Comparison of ENCODE assay signal across 10 mouse cellular contexts in genomic region chr16:26082831-26083230, GRCm38 (mm10). TPM values are rescaled to one million over a fixed set of nuclear protein-coding genes. Genes with fewer than 3 reads are reported as not detected.
DNase-seq lines count a peak whose midpoint lies in the region; ATAC-seq and TF ChIP-seq lines count a peak whose summit lies in the region.
"Had no signal": no experiment of that assay in that cellular context is flagged by ENCODE, and none has a peak within 500 bp of the region (broad histone marks: within the 10 kb centered on the region; RNA-seq: fewer than 3 reads in every experiment).

No protein-coding gene starts in this region.

- peak; percentile 9 for DNase-seq in hindbrain, postnatal 0 days (ENCODE audit: low spot score)
- DNase-seq in hindbrain, embryonic 11.5 days (ENCODE audit: low spot score), result no peak
- peak; percentile 86 for DNase-seq in Patski (ENCODE audit: low read depth, low spot score)
- DNase-seq in heart, embryonic 10.5 days (ENCODE audit: low spot score), result peak; percentile 79
- DNase-seq in left cerebral cortex, adult 8-10 months (ENCODE audit: low spot score in 2 of 2), result no peak
- DNase-seq in midbrain, embryonic 11.5 days (ENCODE audit: low spot score, missing footprints), result no peak
- no peak for DNase-seq in forebrain, embryonic 11.5 days (ENCODE audit: low spot score)

- H3K27me3 ChIP-seq in hindbrain, postnatal 0 days (ENCODE audit: insufficient read depth, low read length), result no peaks in the 10 kb centered on the region
- no peaks in the 10 kb centered on the region for H3K27me3 ChIP-seq in hindbrain, embryonic 11.5 days (ENCODE audit: control insufficient read depth, insufficient read depth, low read length)
- H3K27me3 ChIP-seq in Patski, result no peaks in the 10 kb centered on the region
- H3K27me3 ChIP-seq in heart, embryonic 10.5 days (ENCODE audit: insufficient read depth, poor library complexity, severe bottlenecking), result no peaks in the 10 kb centered on the region
- H3K27me3 ChIP-seq in kidney, embryonic 16.5 days (ENCODE audit: insufficient read depth, low read length), result no peaks in the 10 kb centered on the region
- no peaks in the 10 kb centered on the region for H3K27me3 ChIP-seq in midbrain, embryonic 11.5 days (ENCODE audit: control insufficient read depth, insufficient read depth, low read length)
- no peaks in the 10 kb centered on the region for H3K27me3 ChIP-seq in forebrain, embryonic 11.5 days (ENCODE audit: control insufficient read depth, insufficient read depth, low read length)
- H3K27me3 ChIP-seq: forebrain, embryonic 15.5 days; limb, embryonic 12.5 days had no signal

- POLR2A ChIA-PET in Patski (lab: Charles Lee), result no interaction called here

- CTCF ChIA-PET in Patski (lab: Charles Lee), result interaction anchor here (1.1 to 2.0 kb wide), 3 partner anchors 10 to 24 kb away, joined by 3 to 5 read pairs (median 3); partner anchors contain the start of gene P3h2

- 0 out of 2 replicates have a peak overlapping the region, but pooled peaks have one; percentile 5 for H3K27ac ChIP-seq in hindbrain, postnatal 0 days
- no peak overlapping the region for H3K27ac ChIP-seq in hindbrain, embryonic 11.5 days (ENCODE audit: low read depth, low read length)
- peak overlapping the region; percentile 81 for H3K27ac ChIP-seq in heart, embryonic 10.5 days
- peak overlapping the region; percentile 60 for H3K27ac ChIP-seq in kidney, embryonic 16.5 days (ENCODE audit: low read length)
- H3K27ac ChIP-seq in midbrain, embryonic 11.5 days (ENCODE audit: low read depth, low read length), result no peak overlapping the region
- no peak overlapping the region for H3K27ac ChIP-seq in forebrain, embryonic 11.5 days (ENCODE audit: low read depth, low read length)
- H3K27ac ChIP-seq: forebrain, embryonic 15.5 days; limb, embryonic 12.5 days had no signal

- H3K4me2 ChIP-seq in hindbrain, postnatal 0 days (ENCODE audit: low read depth, low read length), result no peak overlapping the region
- H3K4me2 ChIP-seq in hindbrain, embryonic 11.5 days (replicated peaks; ENCODE audit: low read depth, low read length), result no peak overlapping the region
- no peak overlapping the region for H3K4me2 ChIP-seq in kidney, embryonic 16.5 days (replicated peaks; ENCODE audit: low read depth, low read length)
- H3K4me2 ChIP-seq in midbrain, embryonic 11.5 days, result no peak overlapping the region
- no peak overlapping the region for H3K4me2 ChIP-seq in forebrain, embryonic 11.5 days (ENCODE audit: low read depth, low read length, severe bottlenecking)
- H3K4me2 ChIP-seq: forebrain, embryonic 15.5 days; limb, embryonic 12.5 days had no signal

- WGBS in hindbrain, postnatal 0 days, result 63% methylated on average over 1 of the region's 1 CpGs
- whole genome bisulfite sequencing in hindbrain, embryonic 11.5 days, result 94% methylated on average over 1 of the region's 1 CpGs
- WGBS in heart, embryonic 10.5 days, result 21% methylated on average over 1 of the region's 1 CpGs
- 67% methylated on average over 1 of the region's 1 CpGs for WGBS in kidney, embryonic 16.5 days
- WGBS in midbrain, embryonic 11.5 days, result 86% methylated on average over 1 of the region's 1 CpGs
- WGBS in forebrain, embryonic 11.5 days, result 81% methylated on average over 1 of the region's 1 CpGs

- ATAC-seq in hindbrain, postnatal 0 days, result no peak
- ATAC-seq in hindbrain, embryonic 11.5 days (ENCODE audit: low FRiP score), result no peak
- ATAC-seq in Patski, result peak; percentile 95
- peak; percentile 67 for ATAC-seq in kidney, embryonic 16.5 days (ENCODE audit: low FRiP score, low TSS enrichment)
- ATAC-seq in midbrain, embryonic 11.5 days (ENCODE audit: low FRiP score), result no peak
- ATAC-seq in forebrain, embryonic 11.5 days (replicated peaks; ENCODE audit: low FRiP score), result no peak
- ATAC-seq: forebrain, embryonic 15.5 days had no signal

- in situ Hi-C loops in Patski (cut with MboI; ENCODE audit: low pct_unique_long_range_greater_than_20kb), result no loop called here

- no peaks in the 10 kb centered on the region for H3K9me3 ChIP-seq in hindbrain, postnatal 0 days (ENCODE audit: low read length)
- no peaks in the 10 kb centered on the region for H3K9me3 ChIP-seq in hindbrain, embryonic 11.5 days (ENCODE audit: control insufficient read depth, low read length)
- no peaks in the 10 kb centered on the region for H3K9me3 ChIP-seq in heart, embryonic 10.5 days
- no peaks in the 10 kb centered on the region for H3K9me3 ChIP-seq in kidney, embryonic 16.5 days (ENCODE audit: low read length)
- no peaks in the 10 kb centered on the region for H3K9me3 ChIP-seq in midbrain, embryonic 11.5 days (ENCODE audit: control insufficient read depth, low read length)
- H3K9me3 ChIP-seq in forebrain, embryonic 11.5 days (ENCODE audit: control insufficient read depth, low read length), result no peaks in the 10 kb centered on the region
- H3K9me3 ChIP-seq: forebrain, embryonic 15.5 days; limb, embryonic 12.5 days had no signal

- H3K4me3 ChIP-seq in hindbrain, postnatal 0 days (ENCODE audit: low read length), result no peak overlapping the region
- H3K4me3 ChIP-seq in hindbrain, embryonic 11.5 days (ENCODE audit: low read depth, low read length), result no peak overlapping the region
- H3K4me3 ChIP-seq in heart, embryonic 10.5 days, result peak overlapping the region; percentile 18; the same call in 1 of the 2 replicates
- H3K4me3 ChIP-seq in kidney, embryonic 16.5 days (ENCODE audit: low read length), result no peak overlapping the region
- no peak overlapping the region for H3K4me3 ChIP-seq in midbrain, embryonic 11.5 days (ENCODE audit: low read depth, low read length)
- H3K4me3 ChIP-seq in forebrain, embryonic 11.5 days (ENCODE audit: low read depth, low read length), result no peak overlapping the region
- H3K4me3 ChIP-seq: forebrain, embryonic 15.5 days; limb, embryonic 12.5 days had no signal

- H3K9ac ChIP-seq in hindbrain, postnatal 0 days (replicated peaks; ENCODE audit: low read length), result no peak overlapping the region
- no peak overlapping the region for H3K9ac ChIP-seq in hindbrain, embryonic 11.5 days (ENCODE audit: low read depth, low read length)
- no peak overlapping the region for H3K9ac ChIP-seq in kidney, embryonic 16.5 days (replicated peaks; ENCODE audit: low read length)
- no peak overlapping the region for H3K9ac ChIP-seq in midbrain, embryonic 11.5 days (ENCODE audit: low read length)
- no peak overlapping the region for H3K9ac ChIP-seq in forebrain, embryonic 11.5 days (ENCODE audit: low read length)
- H3K9ac ChIP-seq: forebrain, embryonic 15.5 days; limb, embryonic 12.5 days had no signal

- TF ChIP-seq CTCF in hindbrain, postnatal 0 days (IDR thresholded peaks at IDR 0.05; ENCODE audit: low read depth), result no peak
- no peak for TF ChIP-seq CTCF in Patski (IDR thresholded peaks at IDR 0.05)

- H3K4me1 ChIP-seq in hindbrain, postnatal 0 days (ENCODE audit: insufficient read depth, low read length), result 0 out of 2 replicates have a peak, but pooled peaks cover 5% of the 10 kb centered on the region
- H3K4me1 ChIP-seq in hindbrain, embryonic 11.5 days (replicated peaks; ENCODE audit: control insufficient read depth, insufficient read depth, low read length), result no peaks in the 10 kb centered on the region
- H3K4me1 ChIP-seq in heart, embryonic 10.5 days, result peaks cover 58% of the 10 kb centered on the region
- H3K4me1 ChIP-seq in kidney, embryonic 16.5 days (ENCODE audit: insufficient read depth, low read length), result peaks cover 38% of the 10 kb centered on the region
- peaks cover 3% of the 10 kb centered on the region; the same call in 1 of the 2 replicates for H3K4me1 ChIP-seq in midbrain, embryonic 11.5 days (ENCODE audit: control insufficient read depth, insufficient read depth, low read length)
- H3K4me1 ChIP-seq in forebrain, embryonic 11.5 days (replicated peaks; ENCODE audit: control insufficient read depth, insufficient read depth, low read length), result no peaks in the 10 kb centered on the region; the same call in 1 of the 2 replicates
- H3K4me1 ChIP-seq: forebrain, embryonic 15.5 days had no signal

- H3K36me3 ChIP-seq in hindbrain, postnatal 0 days (ENCODE audit: insufficient read depth, low read length), result no peaks in the 10 kb centered on the region
- H3K36me3 ChIP-seq in hindbrain, embryonic 11.5 days (ENCODE audit: control insufficient read depth, insufficient read depth, low read length), result no peaks in the 10 kb centered on the region
- no peaks in the 10 kb centered on the region for H3K36me3 ChIP-seq in heart, embryonic 10.5 days
- H3K36me3 ChIP-seq in kidney, embryonic 16.5 days (ENCODE audit: insufficient read depth, low read length), result no peaks in the 10 kb centered on the region
- H3K36me3 ChIP-seq in midbrain, embryonic 11.5 days (ENCODE audit: control insufficient read depth, insufficient read depth, low read length), result no peaks in the 10 kb centered on the region
- no peaks in the 10 kb centered on the region for H3K36me3 ChIP-seq in forebrain, embryonic 11.5 days (ENCODE audit: control insufficient read depth, insufficient read depth, low read length)
- H3K36me3 ChIP-seq: forebrain, embryonic 15.5 days; limb, embryonic 12.5 days had no signal

RNA-seq across cellular contexts. Expression of gene P3h2, which starts 22.8 kb away (rescaled TPM):
- total RNA-seq in hindbrain, postnatal 0 days (2014; rRNA removed), result 0.54 and 1.4 TPM in 2 replicates
- 0.78 and 0.83 TPM in 2 replicates for polyA plus RNA-seq in hindbrain, postnatal 0 days (2015; fragmentation: Nextera tagmentation; extraction: Ambion mirVana)
- polyA plus RNA-seq in hindbrain, embryonic 11.5 days (2014; fragmentation: Nextera tagmentation; extraction: Ambion mirVana), result 1.8 and 2.8 TPM in 2 replicates
- polyA plus RNA-seq in Patski (2021), result 32.9 TPM
- polyA plus RNA-seq in heart, embryonic 10.5 days (2016; fragmentation: Nextera tagmentation; extraction: Ambion mirVana), result 12.8 and 15.2 TPM in 2 replicates
- 6.3 and 7.0 TPM in 2 replicates for polyA plus RNA-seq in kidney, embryonic 16.5 days (2015; fragmentation: Nextera tagmentation; extraction: Ambion mirVana)
- total RNA-seq in left cerebral cortex, adult 8-10 months (2022), result 1 to 10 TPM; 3.0 to 5.4 (median 4.1) TPM
- 2.2 and 2.3 TPM in 2 replicates for polyA plus RNA-seq in midbrain, embryonic 11.5 days (2014; fragmentation: Nextera tagmentation; extraction: Ambion mirVana)
- 3.3 and 4.7 TPM in 2 replicates for polyA plus RNA-seq in forebrain, embryonic 11.5 days (2014; fragmentation: Nextera tagmentation; extraction: Ambion mirVana)

Comparison
In these comparisons a context has a peak if more than half of its experiments do, and no peak if none do; other contexts are left out.
1. DNase-seq: peak in hindbrain, postnatal 0 days (single experiment), Patski (single experiment) and heart, embryonic 10.5 days (single experiment); none in hindbrain, embryonic 11.5 days (single experiment), left cerebral cortex, adult 8-10 months (0 of 2), midbrain, embryonic 11.5 days (single experiment) and forebrain, embryonic 11.5 days (single experiment).
2. H3K27ac ChIP-seq: peak in hindbrain, postnatal 0 days (single experiment), heart, embryonic 10.5 days (single experiment) and kidney, embryonic 16.5 days (single experiment); none in hindbrain, embryonic 11.5 days (single experiment), midbrain, embryonic 11.5 days (single experiment) and forebrain, embryonic 11.5 days (single experiment).
3. ATAC-seq: peak in Patski (single experiment) and kidney, embryonic 16.5 days (single experiment); none in hindbrain, postnatal 0 days (single experiment), hindbrain, embryonic 11.5 days (single experiment), midbrain, embryonic 11.5 days (single experiment) and forebrain, embryonic 11.5 days (single experiment).